Mouse (Mus musculus) small intestine, adult 2 months (tissue): ENCODE results near the gene Zfp42. TPM values are rescaled to one million over a fixed set of nuclear protein-coding genes. Genes with fewer than 3 reads are reported as not detected.
"Not testable (repeated sequence)": the region's sequence is repeated elsewhere in the genome, so short reads cannot be mapped to it uniquely, and the experiment has no call there.

Experiments used
- H3K27ac ChIP-seq: fragments of 200-500 bp; 2 replicates; pipeline ENCODE4 v1.5.1; 2012; ENCODE audit warnings: low read depth, low read length, control low read depth, inconsistent platforms; ENCODE audit not compliant: insufficient read depth
- H3K27me3 ChIP-seq: fragments of 200-500 bp; 2 replicates; pipeline ENCODE4 v1.6.1; 2012; ENCODE audit warnings: mild to moderate bottlenecking, moderate library complexity, low read length, inconsistent platforms; ENCODE audit not compliant: control insufficient read depth, insufficient read depth
- H3K36me3 ChIP-seq: fragments of 200-500 bp; 2 replicates; pipeline ENCODE4 v1.6.1; 2012; ENCODE audit warnings: mild to moderate bottlenecking, low read length, control low read depth, inconsistent platforms; ENCODE audit not compliant: control insufficient read depth, insufficient read depth
- H3K4me1 ChIP-seq: fragments of 200-500 bp; 2 replicates; pipeline ENCODE4 v1.6.1; 2012; ENCODE audit warnings: low read length, inconsistent platforms, mixed read lengths; ENCODE audit not compliant: control insufficient read depth, insufficient read depth, insufficient read length
- H3K4me3 ChIP-seq: fragments of 200-500 bp; 2 replicates; pipeline ENCODE4 v1.5.1; 2012; ENCODE audit warnings: low read depth, mild to moderate bottlenecking, control low read depth, inconsistent platforms, low read length, moderate library complexity
- CTCF ChIP-seq: fragments of 200-500 bp; IDR thresholded peaks from 2 replicates; pipeline ENCODE4 v1.5.1; 2012; ENCODE audit warnings: low read depth, mild to moderate bottlenecking, control low read depth, inconsistent platforms, low read length, moderate library complexity, mixed read lengths; ENCODE audit not compliant: insufficient replicate concordance, insufficient read length; ENCODE audit errors: extremely low read depth
- POLR2A ChIP-seq: fragments of 200-500 bp; IDR thresholded peaks from 2 replicates; pipeline ENCODE4 v1.6.1; 2012; ENCODE audit warnings: low read depth, mild to moderate bottlenecking, control low read depth, inconsistent platforms, low read length, moderate library complexity
- WGBS: fragments of 180-500 bp; shearing (Covaris S2); methylation state at CpG from one replicate; pipeline ENCODE4 v1.1.7; 2018; 5-methylcytosine and 5-hydroxymethylcytosine counted together
- polyA plus RNA-seq: library from polyadenylated mRNA; depleted of rRNA; stranded (reverse); fragments of >200 nt; gene quantifications from 2 replicates; pipeline ENCODE4 v1.2.3, GENCODE M21; 2012; rRNA removed

Gene Zfp42
- polyA plus RNA-seq = not detected in 2 replicates

DNA sequence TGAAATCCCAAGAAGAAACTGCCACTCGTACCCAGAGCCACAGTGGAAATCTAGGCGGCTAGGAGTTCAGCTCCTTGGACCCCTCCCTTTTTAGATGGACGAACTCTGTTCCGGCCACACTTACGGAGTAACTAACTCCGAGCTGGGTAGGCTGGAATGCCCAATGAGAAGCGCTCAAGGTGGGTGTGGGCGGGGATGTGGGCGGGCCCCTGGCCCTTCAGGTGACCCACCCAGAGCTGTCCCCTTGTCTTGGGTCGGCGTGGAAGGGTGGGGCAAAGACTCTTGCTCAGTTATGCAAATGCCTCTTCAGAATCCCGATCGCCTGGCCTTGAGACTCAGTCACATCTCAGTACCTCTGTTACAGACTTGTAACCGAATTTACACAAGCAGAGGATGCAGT, at the start of gene Zfp42:
Gene Zfp42, minus strand, starts transcription at position 85 of the 400 bp plus-strand sequence.
- TF ChIP-seq POLR2A = no peak
- TF ChIP-seq CTCF = no peak
- H3K27me3 ChIP-seq = no peaks in the 10 kb centered on the region
- WGBS = 68% methylated on average over 14 of the region's 14 CpGs
- H3K4me3 ChIP-seq = no peak within 1 kb of the TSS
- H3K36me3 ChIP-seq = no peaks in the 10 kb centered on the region
- no peaks in the 10 kb centered on the region for H3K4me1 ChIP-seq
- H3K27ac ChIP-seq = no peak within 1 kb of the TSS

DNA sequence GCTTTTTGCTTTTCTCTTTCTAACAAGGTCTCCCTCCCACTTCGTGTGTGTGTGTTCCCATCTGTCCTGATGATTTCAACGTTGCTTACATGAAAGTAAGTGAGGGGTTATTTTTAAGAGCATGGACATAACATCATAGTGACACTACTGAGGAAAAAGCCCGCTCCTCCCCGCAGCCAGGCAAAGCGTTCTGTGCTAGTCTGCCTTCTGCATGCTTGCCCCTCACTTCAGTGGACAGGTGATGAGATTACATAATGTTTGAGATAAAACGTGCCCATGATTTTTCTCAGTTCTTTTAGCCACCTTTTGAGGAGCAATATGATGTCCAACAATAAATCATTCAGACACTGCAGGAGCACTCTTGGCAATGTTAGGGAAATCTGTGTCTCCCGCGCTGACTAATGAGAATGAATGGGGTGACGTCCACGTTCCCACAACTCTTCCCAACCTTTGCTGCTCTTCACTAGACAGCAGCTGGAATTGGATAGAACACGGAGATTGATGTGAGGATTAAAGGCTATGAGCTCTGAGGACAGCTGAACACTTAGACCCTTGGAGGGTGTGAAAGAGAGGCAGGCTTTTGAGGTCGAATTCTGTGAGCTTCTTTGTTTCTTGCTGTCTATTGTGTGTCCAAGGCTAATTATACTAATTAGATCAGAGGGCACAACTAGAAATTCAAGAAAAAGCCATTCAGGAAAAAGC, 49.4 kb upstream of the Zfp42 start:
- Histone ChIP-seq H3K4me3 (no peak overlapping the region), H3K4me1 (no peaks in the 10 kb centered on the region), H3K36me3 (no peaks in the 10 kb centered on the region), H3K27me3 (no peaks in the 10 kb centered on the region), H3K27ac (no peak overlapping the region)
- no peak for TF ChIP-seq POLR2A
- no peak for TF ChIP-seq CTCF
- 73% methylated on average over 12 of the region's 12 CpGs for WGBS

DNA sequence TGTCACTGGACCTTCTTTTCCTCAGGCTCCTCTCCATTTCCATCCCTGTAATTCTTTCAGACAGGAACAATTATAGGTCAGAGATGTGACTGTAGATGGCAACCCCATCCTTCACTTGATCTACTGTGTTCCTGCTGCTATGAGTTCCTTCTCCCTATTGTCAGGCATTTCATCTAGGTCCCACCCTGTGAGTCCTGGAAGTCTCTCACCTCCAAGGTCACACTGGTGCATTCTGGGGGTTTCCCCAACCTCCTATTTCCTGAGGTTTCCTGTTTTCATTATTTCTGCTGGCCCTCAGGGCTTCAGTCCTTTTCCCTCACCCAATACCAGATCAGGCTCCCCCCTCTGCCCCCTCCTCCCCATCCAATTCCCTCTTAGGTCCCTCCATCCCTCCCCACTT, 45.5 kb upstream of the Zfp42 start:
- not testable (repeated sequence) for H3K4me3 ChIP-seq, H3K27ac ChIP-seq, H3K36me3 ChIP-seq, H3K4me1 ChIP-seq, H3K27me3 ChIP-seq

DNA sequence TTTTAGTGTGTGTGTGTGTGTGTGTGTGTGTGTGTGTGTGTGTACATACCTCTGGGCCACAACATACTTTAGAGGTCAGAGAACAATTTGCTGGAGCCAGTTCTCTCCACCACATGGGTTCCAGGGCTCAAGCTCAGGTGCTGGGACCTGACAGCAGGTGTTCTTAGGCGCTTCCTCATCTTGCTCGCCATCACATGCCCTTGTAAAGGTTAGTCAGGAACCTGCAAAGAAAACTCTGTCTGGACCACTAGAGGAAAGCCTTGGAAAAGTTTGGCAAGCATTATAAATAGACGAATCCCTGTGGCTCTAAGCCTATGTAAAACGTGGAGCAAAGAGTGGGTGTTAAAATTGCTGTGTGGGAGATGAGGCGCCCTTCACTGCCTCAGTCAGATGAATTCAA, 31.8 kb upstream of the Zfp42 start:
- no peaks in the 10 kb centered on the region for H3K36me3 ChIP-seq
- H3K27me3 ChIP-seq = no peaks in the 10 kb centered on the region
- 75% methylated on average over 5 of the region's 5 CpGs for WGBS
- no peak overlapping the region for H3K27ac ChIP-seq
- no peaks in the 10 kb centered on the region for H3K4me1 ChIP-seq
- H3K4me3 ChIP-seq = no peak overlapping the region
- no peak for TF ChIP-seq CTCF
- no peak for TF ChIP-seq POLR2A

DNA sequence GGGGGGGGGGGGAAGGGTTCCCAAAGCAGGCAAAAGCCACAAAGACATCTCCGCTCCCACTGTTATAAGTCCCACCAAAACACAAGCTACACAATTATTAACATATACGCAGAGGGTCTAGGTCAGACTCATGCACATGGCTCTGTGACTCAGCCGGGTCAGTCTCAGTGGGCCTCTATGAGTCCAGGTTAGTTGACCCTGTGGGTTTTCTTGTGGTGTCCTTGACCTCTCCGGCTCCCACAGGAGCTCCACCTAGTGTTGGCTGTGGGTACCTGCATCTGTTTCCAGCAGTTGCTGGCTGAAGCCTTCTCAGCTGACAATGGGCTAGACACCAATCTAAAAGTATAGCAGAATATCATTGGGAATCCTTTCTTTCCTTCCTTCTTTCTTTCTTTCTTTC, 26.7 kb upstream of the Zfp42 start:
- no peaks in the 10 kb centered on the region for H3K4me1 ChIP-seq
- 71% methylated on average over 4 of the region's 4 CpGs for WGBS
- H3K27me3 ChIP-seq = no peaks in the 10 kb centered on the region
- TF ChIP-seq CTCF = 0 out of 2 replicates have a peak, but pooled peaks have one; percentile 15
- no peak for TF ChIP-seq POLR2A
- H3K27ac ChIP-seq = no peak overlapping the region
- no peaks in the 10 kb centered on the region for H3K36me3 ChIP-seq
- H3K4me3 ChIP-seq = no peak overlapping the region

DNA sequence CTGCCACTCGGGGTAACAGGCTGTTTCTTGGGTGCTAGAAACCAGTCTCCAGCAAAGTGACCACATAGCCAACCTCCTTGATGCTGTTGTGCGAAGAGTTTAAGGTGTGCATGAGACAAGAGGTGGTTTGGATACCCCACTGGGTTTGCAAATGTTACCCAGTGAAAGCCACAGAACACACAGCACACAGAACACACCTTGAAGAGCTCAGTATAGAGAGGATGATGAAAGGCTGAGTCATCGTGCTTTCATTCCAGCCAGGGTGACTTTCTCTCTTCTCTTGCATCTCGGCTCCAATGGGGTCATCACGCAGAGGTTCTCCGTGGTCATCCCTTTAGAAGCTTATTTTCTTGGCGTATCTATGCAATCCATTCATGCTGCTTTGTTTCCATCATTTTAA, 24.9 kb upstream of the Zfp42 start:
- 93% methylated on average over 7 of the region's 7 CpGs for WGBS
- Histone ChIP-seq H3K27ac (no peak overlapping the region), H3K4me1 (no peaks in the 10 kb centered on the region)

DNA sequence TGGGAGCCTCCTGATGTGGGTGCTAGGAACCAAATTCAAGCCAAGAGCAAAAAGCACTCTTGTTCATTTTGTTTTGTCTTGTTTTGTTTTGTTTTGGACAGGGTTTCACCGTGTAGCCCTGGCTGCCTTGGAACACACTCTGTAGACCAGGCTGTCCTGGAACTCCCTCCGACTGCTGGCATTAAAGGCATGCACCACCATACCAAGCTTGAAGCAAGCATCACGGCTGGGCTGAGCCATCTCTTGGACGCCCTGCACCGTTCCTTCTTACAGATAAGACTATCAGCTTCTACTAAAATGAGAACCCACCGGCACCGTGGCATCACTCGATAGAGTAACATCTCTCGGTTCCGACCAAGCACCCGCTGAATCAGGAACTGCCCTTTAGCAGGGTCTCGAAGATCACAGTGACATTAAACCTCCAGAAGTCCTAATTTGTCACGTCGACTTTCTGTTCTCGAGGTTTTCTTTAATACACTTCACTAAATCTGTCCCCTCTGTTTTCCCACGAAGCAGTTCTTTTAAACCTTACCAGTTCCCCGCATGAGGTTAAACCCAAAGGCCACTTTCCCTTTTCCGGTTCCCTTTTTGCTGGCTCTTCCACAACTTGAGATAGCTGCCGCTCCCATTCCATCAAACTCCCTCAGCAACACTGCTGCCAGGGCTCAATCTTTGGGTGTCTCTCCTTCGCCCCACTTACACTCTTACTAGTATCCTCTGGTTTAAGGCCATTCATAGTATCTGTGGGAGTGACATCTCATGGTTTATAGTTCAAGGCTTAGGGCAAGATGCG, 23.3 kb upstream of the Zfp42 start:
- no peak overlapping the region for H3K27ac ChIP-seq
- 92% methylated on average over 21 of the region's 21 CpGs for WGBS
- H3K4me1 ChIP-seq = no peaks in the 10 kb centered on the region
- no peak for TF ChIP-seq CTCF
- no peak for TF ChIP-seq POLR2A
- no peaks in the 10 kb centered on the region for H3K27me3 ChIP-seq
- no peaks in the 10 kb centered on the region for H3K36me3 ChIP-seq
- H3K4me3 ChIP-seq = no peak overlapping the region

More for the DNA sequence above, 24.9 kb upstream of the Zfp42 start:
- Histone ChIP-seq H3K36me3 (no peaks in the 10 kb centered on the region), H3K4me3 (no peak overlapping the region), H3K27me3 (no peaks in the 10 kb centered on the region)
- TF ChIP-seq CTCF (no peak), POLR2A (no peak)
